Mouse (Mus musculus): Measurements from ENCODE around the gene Drd4. TPM values are rescaled to one million over a fixed set of nuclear protein-coding genes. Genes with fewer than 3 reads are reported as not detected.
A peak's percentile ranks its signal among the peaks of the same experiment; 100 is the strongest.

Drd4 gene
- polyA plus RNA-seq, 1 experiment from 2014 or later: 0.13 TPM

GRCm38 (mm10) chr7:141338576-141339131 lies 46.8 kb downstream of the Drd4 start, which contains the start of gene Eps8l2:
TSS of gene Eps8l2 (plus strand) at chr7:141338880.
- H3K9ac ChIP-seq (ENCODE audit: low read length): peak within 1 kb of the TSS; percentile 2; the same call in 1 of the 2 replicates
- 0 out of 2 replicates have a peak, but pooled peaks cover 2% of the 10 kb centered on the region for H3K27me3 ChIP-seq (ENCODE audit: control insufficient read depth, insufficient read depth, low read length)
- no peaks in the 10 kb centered on the region for H3K9me3 ChIP-seq (replicated peaks; ENCODE audit: control insufficient read depth, low read length)
- WGBS: 6% methylated on average over 23 of the region's 23 CpGs
- peak within 1 kb of the TSS; percentile 21 for H3K4me3 ChIP-seq (ENCODE audit: low read length)
- H3K4me2 ChIP-seq (ENCODE audit: low read depth, low read length): peak within 1 kb of the TSS; percentile 57
- 0 out of 2 replicates have a peak, but pooled peaks cover 3% of the 10 kb centered on the region for H3K4me1 ChIP-seq (ENCODE audit: control insufficient read depth, insufficient read depth, low read length)
- no peak within 1 kb of the TSS for H3K27ac ChIP-seq (ENCODE audit: low read length)
- peaks cover 6% of the 10 kb centered on the region for H3K36me3 ChIP-seq (ENCODE audit: control insufficient read depth, insufficient read depth)
- ATAC-seq (replicated peaks; ENCODE audit: extremely low read depth, insufficient read depth, low FRiP score): peak; percentile 49

- H3K36me3 ChIP-seq (ENCODE audit: control insufficient read depth, insufficient read depth): peaks cover 6% of the 10 kb centered on the region; the same call in 1 of the 2 replicates
- no peak overlapping the region for H3K27ac ChIP-seq (ENCODE audit: low read length)
- H3K4me1 ChIP-seq (ENCODE audit: control insufficient read depth, insufficient read depth, low read length): 0 out of 2 replicates have a peak, but pooled peaks cover 3% of the 10 kb centered on the region
- H3K4me3 ChIP-seq (ENCODE audit: low read length): peak overlapping the region; percentile 21; the same call in 1 of the 2 replicates
- ATAC-seq (replicated peaks; ENCODE audit: extremely low read depth, insufficient read depth, low FRiP score): no peak
- no peak overlapping the region for H3K9ac ChIP-seq (ENCODE audit: low read length)
- H3K27me3 ChIP-seq (ENCODE audit: control insufficient read depth, insufficient read depth, low read length): 0 out of 2 replicates have a peak, but pooled peaks cover 2% of the 10 kb centered on the region
- WGBS: 41% methylated on average over 20 of the region's 20 CpGs
- H3K9me3 ChIP-seq (replicated peaks; ENCODE audit: control insufficient read depth, low read length): no peaks in the 10 kb centered on the region
- peak overlapping the region; percentile 57 for H3K4me2 ChIP-seq (ENCODE audit: low read depth, low read length)
These were observed 47.6 kb downstream of the Drd4 start for GRCm38 (mm10) chr7:141339215-141339920.

DNA sequence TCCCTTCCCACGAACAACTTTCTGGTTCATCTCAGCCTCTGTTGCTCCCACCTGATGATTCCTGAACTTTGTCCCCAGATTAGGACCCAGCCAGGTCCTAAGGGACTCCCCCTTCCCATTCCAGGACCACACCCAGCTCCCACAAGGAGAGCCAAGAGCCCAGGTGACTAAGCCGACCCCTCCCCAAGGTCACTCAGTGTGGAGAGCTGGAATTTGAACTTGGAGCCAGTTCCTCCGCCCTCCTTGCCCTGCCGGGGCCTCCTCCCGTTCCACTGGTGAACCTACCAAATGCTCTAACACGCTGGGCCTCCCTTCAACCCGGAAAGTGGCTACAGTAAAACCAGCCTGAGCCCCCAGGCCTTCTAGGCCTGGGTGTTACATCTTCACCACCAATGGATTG lies 48.2 kb downstream of the Drd4 start:
- no peak for ATAC-seq (replicated peaks; ENCODE audit: extremely low read depth, insufficient read depth, low FRiP score)
- 0 out of 2 replicates have a peak, but pooled peaks cover 2% of the 10 kb centered on the region for H3K27me3 ChIP-seq (ENCODE audit: control insufficient read depth, insufficient read depth, low read length)
- 73% methylated on average over 7 of the region's 7 CpGs for WGBS
- no peak overlapping the region for H3K4me3 ChIP-seq (ENCODE audit: low read length)
- H3K9me3 ChIP-seq (replicated peaks; ENCODE audit: control insufficient read depth, low read length): no peaks in the 10 kb centered on the region
- H3K27ac ChIP-seq (ENCODE audit: low read length): no peak overlapping the region
- H3K36me3 ChIP-seq (ENCODE audit: control insufficient read depth, insufficient read depth): peaks cover 2% of the 10 kb centered on the region; the same call in 1 of the 2 replicates
- no peak overlapping the region; the same call in 1 of the 2 replicates for H3K9ac ChIP-seq (ENCODE audit: low read length)
- 0 out of 2 replicates have a peak, but pooled peaks cover 3% of the 10 kb centered on the region for H3K4me1 ChIP-seq (ENCODE audit: control insufficient read depth, insufficient read depth, low read length)
- no peak overlapping the region; the same call in 1 of the 2 replicates for H3K4me2 ChIP-seq (ENCODE audit: low read depth, low read length)

GRCm38 (mm10) chr7:141340476-141340875 lies 48.7 kb downstream of the Drd4 start:
- Histone ChIP-seq H3K9me3 (replicated peaks; ENCODE audit: control insufficient read depth, low read length) (no peaks in the 10 kb centered on the region), H3K36me3 (ENCODE audit: control insufficient read depth, insufficient read depth) (no peaks in the 10 kb centered on the region; the same call in 1 of the 2 replicates), H3K4me2 (ENCODE audit: low read depth, low read length) (no peak overlapping the region), H3K27ac (ENCODE audit: low read length) (no peak overlapping the region), H3K4me3 (ENCODE audit: low read length) (no peak overlapping the region), H3K9ac (ENCODE audit: low read length) (no peak overlapping the region; the same call in 1 of the 2 replicates), H3K4me1 (ENCODE audit: control insufficient read depth, insufficient read depth, low read length) (0 out of 2 replicates have a peak, but pooled peaks cover 3% of the 10 kb centered on the region), H3K27me3 (ENCODE audit: control insufficient read depth, insufficient read depth, low read length) (0 out of 2 replicates have a peak, but pooled peaks cover 2% of the 10 kb centered on the region)
- ATAC-seq (replicated peaks; ENCODE audit: extremely low read depth, insufficient read depth, low FRiP score): no peak
- 72% methylated on average over 6 of the region's 6 CpGs for WGBS

GRCm38 (mm10) chr7:141341689-141342226 lies 50.0 kb downstream of the Drd4 start:
- H3K4me1 ChIP-seq (ENCODE audit: control insufficient read depth, insufficient read depth, low read length): 0 out of 2 replicates have a peak, but pooled peaks cover 3% of the 10 kb centered on the region
- no peak overlapping the region for H3K9ac ChIP-seq (ENCODE audit: low read length)
- H3K4me2 ChIP-seq (ENCODE audit: low read depth, low read length): no peak overlapping the region
- no peaks in the 10 kb centered on the region for H3K9me3 ChIP-seq (replicated peaks; ENCODE audit: control insufficient read depth, low read length)
- no peak for ATAC-seq (replicated peaks; ENCODE audit: extremely low read depth, insufficient read depth, low FRiP score)
- 0 out of 2 replicates have a peak, but pooled peaks cover 2% of the 10 kb centered on the region for H3K27me3 ChIP-seq (ENCODE audit: control insufficient read depth, insufficient read depth, low read length)
- H3K4me3 ChIP-seq (ENCODE audit: low read length): no peak overlapping the region
- 73% methylated on average over 10 of the region's 10 CpGs for whole genome bisulfite sequencing
- H3K36me3 ChIP-seq (ENCODE audit: control insufficient read depth, insufficient read depth): no peaks in the 10 kb centered on the region
- H3K27ac ChIP-seq (ENCODE audit: low read length): no peak overlapping the region

DNA sequence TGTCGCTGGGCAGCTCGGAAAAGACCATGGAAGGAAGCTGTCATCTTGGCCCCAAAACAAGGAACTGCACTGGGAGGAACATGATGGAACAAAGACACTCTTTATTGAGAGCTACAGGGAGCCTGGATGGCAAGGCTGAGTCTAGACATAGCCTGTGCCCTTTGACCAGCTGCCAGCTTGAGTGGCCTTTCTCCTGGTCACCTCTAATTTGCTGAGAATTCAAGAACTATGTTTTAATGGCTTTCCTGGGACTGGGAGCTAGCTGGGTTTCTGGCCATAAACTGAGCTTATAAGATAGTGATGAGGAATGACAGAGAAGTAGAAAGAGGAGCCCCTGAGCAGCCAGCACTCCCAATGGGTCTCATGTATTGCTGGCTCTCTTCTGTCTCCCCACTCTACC lies 51.4 kb downstream of the Drd4 start:
- Histone ChIP-seq H3K36me3 (ENCODE audit: control insufficient read depth, insufficient read depth) (no peaks in the 10 kb centered on the region), H3K4me3 (ENCODE audit: low read length) (no peak overlapping the region), H3K4me1 (ENCODE audit: control insufficient read depth, insufficient read depth, low read length) (0 out of 2 replicates have a peak, but pooled peaks cover 2% of the 10 kb centered on the region), H3K9me3 (replicated peaks; ENCODE audit: control insufficient read depth, low read length) (no peaks in the 10 kb centered on the region), H3K27me3 (ENCODE audit: control insufficient read depth, insufficient read depth, low read length) (0 out of 2 replicates have a peak, but pooled peaks cover 2% of the 10 kb centered on the region), H3K4me2 (ENCODE audit: low read depth, low read length) (no peak overlapping the region), H3K27ac (ENCODE audit: low read length) (no peak overlapping the region), H3K9ac (ENCODE audit: low read length) (no peak overlapping the region)
- 58% methylated on average over 2 of the region's 2 CpGs for WGBS
- ATAC-seq (replicated peaks; ENCODE audit: extremely low read depth, insufficient read depth, low FRiP score): no peak

GRCm38 (mm10) chr7:141343696-141344095 lies 51.9 kb downstream of the Drd4 start:
- 0 out of 2 replicates have a peak, but pooled peaks cover 2% of the 10 kb centered on the region for H3K27me3 ChIP-seq (ENCODE audit: control insufficient read depth, insufficient read depth, low read length)
- H3K27ac ChIP-seq (ENCODE audit: low read length): no peak overlapping the region
- H3K4me1 ChIP-seq (ENCODE audit: control insufficient read depth, insufficient read depth, low read length): no peaks in the 10 kb centered on the region
- H3K4me2 ChIP-seq (ENCODE audit: low read depth, low read length): no peak overlapping the region
- H3K9me3 ChIP-seq (replicated peaks; ENCODE audit: control insufficient read depth, low read length): no peaks in the 10 kb centered on the region
- no peaks in the 10 kb centered on the region for H3K36me3 ChIP-seq (ENCODE audit: control insufficient read depth, insufficient read depth)
- no peak overlapping the region for H3K9ac ChIP-seq (ENCODE audit: low read length)
- no peak for ATAC-seq (replicated peaks; ENCODE audit: extremely low read depth, insufficient read depth, low FRiP score)
- WGBS: 63% methylated on average over 7 of the region's 7 CpGs
- H3K4me3 ChIP-seq (ENCODE audit: low read length): no peak overlapping the region

DNA sequence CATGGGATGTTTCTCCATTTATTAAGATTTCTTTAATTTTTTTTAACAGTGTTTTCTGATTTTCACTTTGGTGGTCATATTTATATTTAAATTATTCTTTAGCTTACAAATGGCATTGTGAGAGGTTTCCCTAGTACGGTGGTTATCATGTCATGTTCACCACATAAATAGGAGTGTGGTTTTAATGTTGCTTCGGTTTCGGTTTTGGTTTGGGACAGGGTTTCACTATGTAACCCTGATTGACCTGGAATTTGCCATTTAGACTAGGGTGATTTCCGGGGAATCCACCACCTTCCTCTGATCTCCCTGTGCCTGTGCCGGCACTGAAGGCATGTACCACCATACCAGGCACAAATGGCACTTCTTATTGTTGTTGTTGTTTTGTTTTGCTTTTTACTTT lies 53.0 kb downstream of the Drd4 start:
- 0 out of 2 replicates have a peak, but pooled peaks cover 2% of the 10 kb centered on the region for H3K27me3 ChIP-seq (ENCODE audit: control insufficient read depth, insufficient read depth, low read length)
- H3K9ac ChIP-seq (ENCODE audit: low read length): no peak overlapping the region
- H3K4me2 ChIP-seq (ENCODE audit: low read depth, low read length): no peak overlapping the region
- no peak for ATAC-seq (replicated peaks; ENCODE audit: extremely low read depth, insufficient read depth, low FRiP score)
- no peaks in the 10 kb centered on the region for H3K4me1 ChIP-seq (ENCODE audit: control insufficient read depth, insufficient read depth, low read length)
- H3K36me3 ChIP-seq (ENCODE audit: control insufficient read depth, insufficient read depth): no peaks in the 10 kb centered on the region
- no peaks in the 10 kb centered on the region for H3K9me3 ChIP-seq (replicated peaks; ENCODE audit: control insufficient read depth, low read length)
- no peak overlapping the region for H3K27ac ChIP-seq (ENCODE audit: low read length)
- 83% methylated on average over 5 of the region's 5 CpGs for WGBS
- no peak overlapping the region for H3K4me3 ChIP-seq (ENCODE audit: low read length)
